Mouse (Mus musculus) cortical plate, adult 2 months (tissue): ENCODE results near the gene Irx6. TPM values are rescaled to one million over a fixed set of nuclear protein-coding genes. Genes with fewer than 3 reads are reported as not detected.

Source experiments
- H3K27ac ChIP-seq: fragments of 200-500 bp; 2 replicates; pipeline ENCODE4 v1.5.1; 2012; ENCODE audit warnings: low read length, control low read depth, inconsistent platforms; ENCODE audit not compliant: insufficient read depth
- H3K4me1 ChIP-seq: fragments of 200-500 bp; 2 replicates; pipeline ENCODE4 v1.6.1; 2011; ENCODE audit warnings: low read length; ENCODE audit not compliant: control insufficient read depth, insufficient read depth
- H3K4me3 ChIP-seq: fragments of 200-500 bp; 2 replicates; pipeline ENCODE4 v1.5.1; 2011; ENCODE audit warnings: mild to moderate bottlenecking, low read length, control low read depth; ENCODE audit not compliant: insufficient read depth
- CTCF ChIP-seq: fragments of 200-500 bp; IDR thresholded peaks from 2 replicates; pipeline ENCODE4 v1.5.1; 2011; ENCODE audit warnings: mild to moderate bottlenecking, control low read depth, low read length; ENCODE audit not compliant: insufficient read depth; ENCODE audit errors: extremely low read depth
- POLR2A ChIP-seq: fragments of 200-500 bp; IDR thresholded peaks from 2 replicates; pipeline ENCODE4 v1.6.1; 2011; ENCODE audit warnings: mild to moderate bottlenecking, low read length, control low read depth; ENCODE audit not compliant: insufficient read depth; ENCODE audit errors: extremely low read depth
- polyA plus RNA-seq: library from polyadenylated mRNA; depleted of rRNA; stranded (reverse); fragments of >200 nt; gene quantifications from 2 replicates; pipeline ENCODE4 v1.2.3, GENCODE M21; 2012; rRNA removed

Irx6 gene
- polyA plus RNA-seq = 0.17 and 0.19 TPM in 2 replicates

GRCm38 (mm10) chr8:92674244-92675128 is at the start of gene Irx6:
Gene Irx6, plus strand, starts transcription at chr8:92674288.
- Histone ChIP-seq H3K27ac (no peak within 1 kb of the TSS), H3K4me3 (no peak within 1 kb of the TSS), H3K4me1 (no peaks in the 10 kb centered on the region)
- TF ChIP-seq CTCF (no peak), POLR2A (no peak)

DNA sequence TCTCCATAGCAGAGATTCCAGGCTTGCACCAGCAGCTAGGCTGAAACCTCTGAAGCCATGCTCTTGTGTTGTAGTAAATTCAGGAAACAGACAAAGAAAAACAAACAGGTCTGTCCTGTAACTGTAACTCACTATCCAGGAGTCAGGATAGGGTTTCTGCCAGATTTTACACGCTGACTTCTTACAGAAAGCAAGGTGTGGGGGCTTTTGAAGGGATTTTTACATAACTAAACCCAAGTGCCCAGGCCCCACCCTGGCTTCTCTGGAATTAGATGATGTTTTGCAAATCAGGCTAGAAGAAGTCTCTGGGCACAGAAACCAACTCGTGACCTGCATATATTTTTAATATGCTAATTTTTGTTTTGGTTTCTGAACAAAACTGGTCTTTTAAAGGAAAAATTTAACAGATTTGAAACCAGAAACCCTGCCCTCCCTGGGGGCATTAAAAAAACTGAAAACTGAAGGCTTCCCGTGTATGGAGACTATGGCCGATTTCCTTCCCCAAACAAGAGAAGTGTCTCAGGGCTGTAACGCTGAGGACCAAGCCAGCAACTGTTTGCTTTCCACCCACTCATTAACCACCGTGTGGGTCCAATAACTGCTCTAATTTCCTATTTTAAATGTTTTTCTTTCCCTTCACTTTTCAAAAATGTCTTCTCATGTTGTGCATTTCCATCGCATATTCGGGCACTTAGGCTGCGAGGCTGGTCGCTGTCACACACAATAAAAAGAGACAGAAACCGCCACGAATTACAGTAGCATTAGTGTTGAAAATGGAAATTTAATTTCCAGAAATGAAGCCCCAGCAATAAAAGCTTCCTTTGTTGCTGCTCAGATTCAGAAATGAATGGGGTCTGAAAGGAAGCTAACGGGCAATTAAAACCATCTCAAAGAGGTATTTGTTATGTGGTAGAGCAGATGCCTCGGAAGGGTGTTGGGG is 45.1 kb upstream of the Irx6 start:
- no peak overlapping the region for H3K27ac ChIP-seq
- H3K4me1 ChIP-seq = no peaks in the 10 kb centered on the region
- H3K4me3 ChIP-seq = no peak overlapping the region
- TF ChIP-seq CTCF = no peak
- TF ChIP-seq POLR2A = no peak

- H3K27ac ChIP-seq = no peak overlapping the region
- TF ChIP-seq POLR2A (no peak), CTCF (no peak)
These were observed 40.9 kb upstream of the Irx6 start for GRCm38 (mm10) chr8:92633199-92633598.

DNA sequence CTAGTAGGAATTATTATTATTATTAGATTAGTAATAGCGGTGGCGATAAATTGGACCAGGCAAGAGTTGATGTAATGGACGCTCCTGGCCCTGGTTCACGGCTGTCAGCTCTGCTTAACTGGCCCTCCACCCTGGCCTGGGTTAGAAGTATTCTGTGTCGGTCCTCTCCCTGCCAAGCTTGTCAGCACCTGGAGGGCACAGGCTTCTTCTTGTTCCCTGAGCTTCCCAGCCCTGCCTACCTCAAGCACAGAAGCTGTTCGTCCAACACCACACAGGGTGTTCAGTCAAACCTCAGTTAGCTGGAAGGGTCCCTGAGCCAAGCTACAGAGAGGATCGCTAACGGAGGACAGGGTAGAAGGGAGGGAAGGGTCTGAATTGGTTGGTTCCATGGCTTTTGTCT is 33.3 kb upstream of the Irx6 start:
- TF ChIP-seq CTCF (no peak), POLR2A (no peak)
- Histone ChIP-seq H3K4me1 (no peaks in the 10 kb centered on the region), H3K4me3 (no peak overlapping the region), H3K27ac (no peak overlapping the region)

More at GRCm38 (mm10) chr8:92633199-92633598, 40.9 kb upstream of the Irx6 start:
- H3K4me3 ChIP-seq = no peak overlapping the region
- no peaks in the 10 kb centered on the region for H3K4me1 ChIP-seq

- no peak for TF ChIP-seq POLR2A
- TF ChIP-seq CTCF = peak; percentile 64
- no peak overlapping the region for H3K4me3 ChIP-seq
- no peak overlapping the region for H3K27ac ChIP-seq
- no peaks in the 10 kb centered on the region for H3K4me1 ChIP-seq
These were observed 27.5 kb upstream of the Irx6 start for GRCm38 (mm10) chr8:92646637-92647036.

GRCm38 (mm10) chr8:92664207-92664606 is 9.9 kb upstream of the Irx6 start:
- Histone ChIP-seq H3K4me1 (no peaks in the 10 kb centered on the region), H3K27ac (no peak overlapping the region), H3K4me3 (no peak overlapping the region)
- TF ChIP-seq CTCF (no peak), POLR2A (no peak)

DNA sequence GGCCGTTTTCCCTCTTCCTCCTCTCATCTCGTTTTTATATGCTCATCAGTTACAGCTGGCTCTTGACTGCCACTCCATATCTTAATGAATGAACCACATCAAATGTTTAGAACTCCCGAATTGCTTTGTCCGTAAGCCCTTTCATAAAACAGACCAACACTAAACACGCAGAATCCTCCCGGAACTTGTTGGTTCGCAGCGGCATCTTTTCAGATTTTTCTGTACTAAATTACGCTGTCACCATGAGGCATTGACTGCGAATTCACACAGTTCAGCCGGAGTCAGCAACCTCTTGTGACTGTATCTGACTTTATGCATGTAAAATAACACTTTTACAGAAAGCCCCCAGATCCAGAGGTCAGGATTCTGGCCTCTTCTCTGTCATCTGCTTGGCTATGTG is 3.9 kb upstream of the Irx6 start:
- no peak for TF ChIP-seq CTCF
- TF ChIP-seq POLR2A = no peak
- H3K27ac ChIP-seq = no peak overlapping the region
- no peak overlapping the region for H3K4me3 ChIP-seq
- H3K4me1 ChIP-seq = no peaks in the 10 kb centered on the region

GRCm38 (mm10) chr8:92670656-92671195 is 3.4 kb upstream of the Irx6 start:
- Histone ChIP-seq H3K4me1 (no peaks in the 10 kb centered on the region), H3K4me3 (no peak overlapping the region), H3K27ac (no peak overlapping the region)
- TF ChIP-seq POLR2A (no peak), CTCF (no peak)

- TF ChIP-seq POLR2A = no peak
- no peak for TF ChIP-seq CTCF
- H3K4me1 ChIP-seq = no peaks in the 10 kb centered on the region
- no peak overlapping the region for H3K27ac ChIP-seq
- no peak overlapping the region for H3K4me3 ChIP-seq
These were observed 2.2 kb upstream of the Irx6 start for GRCm38 (mm10) chr8:92671892-92672291.
